Mouse (Mus musculus): ENCODE results near the gene Ranbp10. TPM values are rescaled to one million over a fixed set of nuclear protein-coding genes. Genes with fewer than 3 reads are reported as not detected.
A peak's percentile ranks its signal among the peaks of the same experiment; 100 is the strongest.

Gene Ranbp10
- total and polyA plus RNA-seq, 2 experiments from 2014 or later = 4.5 to 13.6 TPM

GRCm38 (mm10) chr8:105793331-105793730 is 33.8 kb downstream of the Ranbp10 start:
- H3K9me3 ChIP-seq (ENCODE audit: low read length) = no peaks in the 10 kb centered on the region
- ATAC-seq = no peak
- no peak overlapping the region for H3K9ac ChIP-seq
- WGBS = 96% methylated on average over 1 of the region's 1 CpGs
- no peaks in the 10 kb centered on the region for H3K36me3 ChIP-seq (ENCODE audit: insufficient read depth)
- H3K27ac ChIP-seq (ENCODE audit: low read depth, low read length) = no peak overlapping the region
- no peaks in the 10 kb centered on the region for H3K4me1 ChIP-seq (ENCODE audit: insufficient read depth)
- DNase-seq = no peak
- no peak overlapping the region for H3K4me2 ChIP-seq (ENCODE audit: low read depth)
- no peak for TF ChIP-seq CTCF (IDR thresholded peaks at IDR 0.05; ENCODE audit: low read depth)
- H3K27me3 ChIP-seq (ENCODE audit: insufficient read depth, low read length) = no peaks in the 10 kb centered on the region
- H3K4me3 ChIP-seq (ENCODE audit: low read depth, low read length) = no peak overlapping the region

GRCm38 (mm10) chr8:105789626-105790025 is 37.5 kb downstream of the Ranbp10 start:
- no peak overlapping the region for H3K27ac ChIP-seq (ENCODE audit: low read depth, low read length)
- H3K4me1 ChIP-seq (ENCODE audit: insufficient read depth) = no peaks in the 10 kb centered on the region
- no peak for DNase-seq
- no peak for ATAC-seq
- no peaks in the 10 kb centered on the region for H3K9me3 ChIP-seq (ENCODE audit: low read length)
- peaks cover 10% of the 10 kb centered on the region for H3K36me3 ChIP-seq (ENCODE audit: insufficient read depth)
- H3K27me3 ChIP-seq (ENCODE audit: insufficient read depth, low read length) = no peaks in the 10 kb centered on the region
- H3K4me3 ChIP-seq (ENCODE audit: low read depth, low read length) = no peak overlapping the region
- no peak overlapping the region for H3K9ac ChIP-seq
- no peak for TF ChIP-seq CTCF (IDR thresholded peaks at IDR 0.05; ENCODE audit: low read depth)
- no peak overlapping the region for H3K4me2 ChIP-seq (ENCODE audit: low read depth)

DNA sequence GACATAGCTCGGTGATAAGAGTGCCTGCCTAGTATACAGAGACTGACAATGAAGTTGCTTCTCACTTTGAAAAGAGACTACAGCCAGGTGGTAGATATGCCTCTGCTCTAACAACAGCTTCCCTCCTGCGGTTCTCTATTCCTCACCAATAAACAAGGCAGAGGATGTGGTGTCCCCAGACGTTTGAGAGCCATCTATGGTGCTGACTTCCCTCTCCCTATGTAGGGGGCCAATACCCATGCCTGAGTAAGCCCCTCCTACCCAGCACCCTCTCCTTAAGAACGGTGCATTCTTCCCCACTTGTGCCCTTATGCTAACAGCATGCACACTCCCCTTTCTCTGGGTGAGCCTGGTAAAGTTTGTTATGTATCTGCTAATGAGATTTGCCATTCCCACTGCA is 38.2 kb downstream of the Ranbp10 start:
- Histone ChIP-seq H3K9ac (no peak overlapping the region), H3K4me3 (ENCODE audit: low read depth, low read length) (no peak overlapping the region), H3K36me3 (ENCODE audit: insufficient read depth) (peaks cover 10% of the 10 kb centered on the region), H3K4me1 (ENCODE audit: insufficient read depth) (no peaks in the 10 kb centered on the region), H3K27ac (ENCODE audit: low read depth, low read length) (no peak overlapping the region), H3K27me3 (ENCODE audit: insufficient read depth, low read length) (no peaks in the 10 kb centered on the region), H3K4me2 (ENCODE audit: low read depth) (no peak overlapping the region), H3K9me3 (ENCODE audit: low read length) (no peaks in the 10 kb centered on the region)
- DNase-seq = no peak
- 60% methylated on average over 4 of the region's 4 CpGs for WGBS
- no peak for ATAC-seq
- no peak for TF ChIP-seq CTCF (IDR thresholded peaks at IDR 0.05; ENCODE audit: low read depth)

DNA sequence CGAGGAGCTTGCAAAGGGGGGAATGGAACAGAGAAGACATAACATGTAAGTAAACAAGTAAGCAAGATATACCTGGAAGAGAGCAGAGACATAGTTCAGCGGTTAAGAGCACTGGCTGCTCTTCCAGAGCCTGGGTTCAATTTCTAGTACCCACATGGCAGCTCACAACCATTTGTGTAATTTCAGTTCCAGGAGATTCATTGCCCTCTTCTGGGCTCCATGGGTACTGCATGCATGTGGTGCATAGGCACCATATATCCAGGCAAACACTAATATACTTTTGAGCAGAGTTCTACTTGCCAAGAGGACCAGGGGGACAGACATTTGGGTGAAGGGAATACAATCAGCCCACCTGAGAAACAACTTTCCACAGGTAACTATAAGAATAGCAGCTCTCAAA is 38.9 kb downstream of the Ranbp10 start:
- peak; percentile 47 for DNase-seq
- no peak for ATAC-seq
- peak; percentile 69 for TF ChIP-seq CTCF (IDR thresholded peaks at IDR 0.05; ENCODE audit: low read depth)
- Histone ChIP-seq H3K36me3 (ENCODE audit: insufficient read depth) (peaks cover 11% of the 10 kb centered on the region), H3K4me1 (ENCODE audit: insufficient read depth) (no peaks in the 10 kb centered on the region), H3K4me3 (ENCODE audit: low read depth, low read length) (no peak overlapping the region), H3K9ac (no peak overlapping the region), H3K27me3 (ENCODE audit: insufficient read depth, low read length) (no peaks in the 10 kb centered on the region), H3K9me3 (ENCODE audit: low read length) (no peaks in the 10 kb centered on the region), H3K4me2 (ENCODE audit: low read depth) (no peak overlapping the region), H3K27ac (ENCODE audit: low read depth, low read length) (no peak overlapping the region)
- WGBS = 95% methylated on average over 2 of the region's 2 CpGs

DNA sequence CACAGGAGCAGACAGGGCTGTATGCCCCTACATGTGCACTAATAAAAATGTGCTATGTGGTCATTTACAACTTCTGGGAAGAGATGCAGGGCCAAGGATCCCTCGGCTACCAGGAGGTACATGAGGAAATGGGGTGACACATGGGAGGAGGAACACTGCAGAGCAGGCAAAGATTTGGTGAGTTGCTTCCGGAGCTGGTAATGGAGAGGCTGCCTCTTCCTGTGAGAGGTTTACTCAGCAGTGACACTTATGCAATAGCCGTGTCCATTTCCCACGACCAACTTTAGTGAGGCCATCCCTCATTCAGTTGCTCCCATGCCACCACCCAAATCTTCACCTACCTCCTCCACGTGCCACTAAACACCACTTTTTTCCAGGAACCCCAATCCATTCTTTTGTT is 46.9 kb downstream of the Ranbp10 start:
- Histone ChIP-seq H3K36me3 (ENCODE audit: insufficient read depth) (peaks cover 61% of the 10 kb centered on the region), H3K9me3 (ENCODE audit: low read length) (no peaks in the 10 kb centered on the region), H3K27ac (ENCODE audit: low read depth, low read length) (no peak overlapping the region), H3K4me1 (ENCODE audit: insufficient read depth) (no peaks in the 10 kb centered on the region), H3K4me3 (ENCODE audit: low read depth, low read length) (no peak overlapping the region), H3K27me3 (ENCODE audit: insufficient read depth, low read length) (no peaks in the 10 kb centered on the region), H3K9ac (no peak overlapping the region), H3K4me2 (ENCODE audit: low read depth) (no peak overlapping the region)
- 93% methylated on average over 5 of the region's 5 CpGs for WGBS
- ATAC-seq = no peak
- no peak for TF ChIP-seq CTCF (IDR thresholded peaks at IDR 0.05; ENCODE audit: low read depth)
- no peak for DNase-seq

DNA sequence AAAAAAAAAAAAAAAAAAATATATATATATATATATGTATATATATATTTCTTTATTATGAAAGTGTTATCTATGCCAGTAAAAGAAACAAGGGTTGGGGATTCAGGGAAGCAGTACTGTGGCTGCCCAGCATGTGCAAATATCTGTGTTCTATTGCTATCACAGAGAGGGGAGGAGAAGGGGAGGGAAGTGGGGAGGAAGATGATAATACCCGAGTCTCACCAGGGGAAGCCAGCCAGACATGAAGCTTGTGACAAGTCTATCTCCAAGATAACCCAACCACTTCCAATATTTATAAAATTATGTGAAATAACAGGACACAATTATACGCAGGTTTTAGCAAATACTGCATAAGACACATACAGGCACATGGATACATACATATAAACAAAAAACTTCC is 49.3 kb downstream of the Ranbp10 start:
- Histone ChIP-seq H3K9ac (no peak overlapping the region), H3K4me3 (ENCODE audit: low read depth, low read length) (no peak overlapping the region), H3K27ac (ENCODE audit: low read depth, low read length) (no peak overlapping the region), H3K9me3 (ENCODE audit: low read length) (no peaks in the 10 kb centered on the region), H3K27me3 (ENCODE audit: insufficient read depth, low read length) (no peaks in the 10 kb centered on the region), H3K4me1 (ENCODE audit: insufficient read depth) (no peaks in the 10 kb centered on the region), H3K36me3 (ENCODE audit: insufficient read depth) (peaks cover 81% of the 10 kb centered on the region), H3K4me2 (ENCODE audit: low read depth) (no peak overlapping the region)
- no peak for DNase-seq
- ATAC-seq = no peak
- 93% methylated on average over 2 of the region's 2 CpGs for WGBS
- TF ChIP-seq CTCF (IDR thresholded peaks at IDR 0.05; ENCODE audit: low read depth) = no peak

- TF ChIP-seq CTCF (IDR thresholded peaks at IDR 0.05; ENCODE audit: low read depth) = no peak
- no peak for ATAC-seq
- Histone ChIP-seq H3K27ac (ENCODE audit: low read depth, low read length) (no peak overlapping the region), H3K4me3 (ENCODE audit: low read depth, low read length) (no peak overlapping the region), H3K9ac (no peak overlapping the region), H3K4me1 (ENCODE audit: insufficient read depth) (no peaks in the 10 kb centered on the region), H3K27me3 (ENCODE audit: insufficient read depth, low read length) (no peaks in the 10 kb centered on the region), H3K4me2 (ENCODE audit: low read depth) (no peak overlapping the region), H3K9me3 (ENCODE audit: low read length) (no peaks in the 10 kb centered on the region), H3K36me3 (ENCODE audit: insufficient read depth) (peaks cover 88% of the 10 kb centered on the region)
- DNase-seq = no peak
- WGBS = 91% methylated on average over 5 of the region's 5 CpGs
Observed at GRCm38 (mm10) chr8:105774498-105774897, 52.7 kb downstream of the Ranbp10 start.

- Histone ChIP-seq H3K27me3 (ENCODE audit: insufficient read depth, low read length) (no peaks in the 10 kb centered on the region), H3K4me2 (ENCODE audit: low read depth) (no peak overlapping the region), H3K36me3 (ENCODE audit: insufficient read depth) (peaks cover 90% of the 10 kb centered on the region), H3K9ac (no peak overlapping the region), H3K27ac (ENCODE audit: low read depth, low read length) (no peak overlapping the region), H3K4me1 (ENCODE audit: insufficient read depth) (no peaks in the 10 kb centered on the region), H3K9me3 (ENCODE audit: low read length) (no peaks in the 10 kb centered on the region), H3K4me3 (ENCODE audit: low read depth, low read length) (no peak overlapping the region)
- ATAC-seq (no peak), DNase-seq (no peak)
- WGBS = 93% methylated on average over 1 of the region's 1 CpGs
- TF ChIP-seq CTCF (IDR thresholded peaks at IDR 0.05; ENCODE audit: low read depth) = no peak
Observed at GRCm38 (mm10) chr8:105773441-105773861, 53.7 kb downstream of the Ranbp10 start.
